In the genomic region with DNA sequence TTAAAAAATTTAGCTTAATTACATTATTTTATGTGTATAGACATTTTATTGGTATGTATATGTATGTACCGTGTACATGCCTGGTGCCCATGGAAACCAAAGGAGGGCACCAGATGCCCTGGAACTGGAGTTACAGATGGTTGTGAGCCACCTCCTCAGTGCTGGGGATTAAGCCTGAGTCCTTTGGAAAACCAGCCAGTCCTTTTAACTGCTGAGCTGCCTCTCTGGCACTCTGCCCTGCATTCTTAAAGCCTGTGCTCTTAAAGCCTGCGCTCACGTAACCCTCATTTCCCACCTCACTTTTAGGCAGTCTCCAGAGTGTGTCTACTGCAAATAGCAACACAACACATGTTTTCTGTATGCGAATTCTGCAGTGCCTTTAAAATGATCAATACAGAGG, we compare ENCODE assay signal across 15 mouse cellular contexts. TPM values are rescaled to one million over a fixed set of nuclear protein-coding genes. Genes with fewer than 3 reads are reported as not detected.
DNase-seq lines count a peak whose midpoint lies in the region; ATAC-seq and TF ChIP-seq lines count a peak whose summit lies in the region.
"Had no signal": no experiment of that assay in that cellular context is flagged by ENCODE, and none has a peak within 500 bp of the region (broad histone marks: within the 10 kb centered on the region; RNA-seq: fewer than 3 reads in every experiment).

No protein-coding gene starts in this region.

- H3K27me3 ChIP-seq in heart, embryonic 15.5 days: no peaks in the 10 kb centered on the region
- H3K27me3 ChIP-seq in lung, embryonic 14.5 days (ENCODE audit: insufficient read depth, low read length): no peaks in the 10 kb centered on the region
- H3K27me3 ChIP-seq in forebrain, postnatal 0 days (ENCODE audit: insufficient read depth, low read length): no peaks in the 10 kb centered on the region
- H3K27me3 ChIP-seq: embryonic facial prominence, embryonic 12.5 days; kidney, embryonic 15.5 days; limb, embryonic 15.5 days; stomach, embryonic 15.5 days had no signal

- ATAC-seq in heart, embryonic 15.5 days (replicated peaks; ENCODE audit: insufficient number of reproducible peaks, insufficient read depth, low FRiP score, low read depth): peak; percentile 50; the same call in 1 of the 2 replicates
- ATAC-seq in lung, embryonic 14.5 days (ENCODE audit: insufficient read depth): peak; percentile 28; the same call in 1 of the 2 replicates
- peak; percentile 43 for ATAC-seq in forebrain, postnatal 0 days

- no peak overlapping the region for H3K4me2 ChIP-seq in heart, embryonic 15.5 days
- no peak overlapping the region for H3K4me2 ChIP-seq in lung, embryonic 14.5 days
- H3K4me2 ChIP-seq in forebrain, postnatal 0 days (ENCODE audit: low read depth): no peak overlapping the region
- H3K4me2 ChIP-seq: embryonic facial prominence, embryonic 12.5 days; kidney, embryonic 15.5 days; limb, embryonic 15.5 days; stomach, embryonic 15.5 days had no signal

- TF ChIP-seq POLR2A in bone marrow macrophage, adult 2 months (IDR thresholded peaks at IDR 0.05; ENCODE audit: borderline replicate concordance, low read depth, low read length): no peak

- H3K4me3 ChIP-seq in heart, embryonic 15.5 days: no peak overlapping the region
- H3K4me3 ChIP-seq in lung, embryonic 14.5 days (ENCODE audit: low read depth, low read length): no peak overlapping the region
- H3K4me3 ChIP-seq in bone marrow macrophage, adult 2 months (ENCODE audit: insufficient read depth, low read length): no peak overlapping the region
- H3K4me3 ChIP-seq in forebrain, postnatal 0 days (ENCODE audit: low read depth, low read length): no peak overlapping the region
- H3K4me3 ChIP-seq: embryonic facial prominence, embryonic 12.5 days; kidney, embryonic 15.5 days; limb, embryonic 15.5 days; stomach, embryonic 15.5 days had no signal

- WGBS in heart, embryonic 15.5 days: 43% methylated on average over 4 of the region's 4 CpGs
- WGBS in lung, embryonic 14.5 days: 63% methylated on average over 4 of the region's 4 CpGs
- 48% methylated on average over 4 of the region's 4 CpGs for WGBS in forebrain, postnatal 0 days

- H3K36me3 ChIP-seq in heart, embryonic 15.5 days: no peaks in the 10 kb centered on the region
- no peaks in the 10 kb centered on the region for H3K36me3 ChIP-seq in lung, embryonic 14.5 days (ENCODE audit: insufficient read depth)
- H3K36me3 ChIP-seq in forebrain, postnatal 0 days (ENCODE audit: insufficient read depth): no peaks in the 10 kb centered on the region
- H3K36me3 ChIP-seq: embryonic facial prominence, embryonic 12.5 days; kidney, embryonic 15.5 days; limb, embryonic 15.5 days; stomach, embryonic 15.5 days had no signal

- no peak for TF ChIP-seq CTCF in lung, embryonic 14.5 days (IDR thresholded peaks at IDR 0.05; ENCODE audit: low read depth)
- no peak for TF ChIP-seq CTCF in bone marrow macrophage, adult 2 months (IDR thresholded peaks at IDR 0.05; ENCODE audit: low read depth, low read length)
- no peak for TF ChIP-seq CTCF in forebrain, postnatal 0 days (IDR thresholded peaks at IDR 0.05; ENCODE audit: low read depth)

- H3K27ac ChIP-seq in heart, embryonic 15.5 days: peak overlapping the region; percentile 26; the same call in 1 of the 2 replicates
- no peak overlapping the region for H3K27ac ChIP-seq in lung, embryonic 14.5 days (ENCODE audit: low read depth)
- H3K27ac ChIP-seq in bone marrow macrophage, adult 2 months (ENCODE audit: insufficient read depth, low read depth, low read length): peak overlapping the region; percentile 94
- no peak overlapping the region for H3K27ac ChIP-seq in forebrain, postnatal 0 days (ENCODE audit: low read depth, low read length)
- H3K27ac ChIP-seq: embryonic facial prominence, embryonic 12.5 days; kidney, embryonic 15.5 days; limb, embryonic 15.5 days; stomach, embryonic 15.5 days had no signal

- no peak for DNase-seq in heart, adult 18-20 months
- DNase-seq in lung, embryonic 14.5 days: peak; percentile 53
- no peak for DNase-seq in lung, postnatal 25 days (ENCODE audit: low spot score)
- peak; percentile 21 for DNase-seq in forebrain, postnatal 0 days
- DNase-seq in kidney, adult 11 months: no peak
- no peak for DNase-seq in ovary, postnatal 10 days (ENCODE audit: low spot score)
- DNase-seq: gastrocnemius, postnatal 10 days; thymus, postnatal 14 days had no signal

- H3K9me3 ChIP-seq in heart, embryonic 15.5 days (replicated peaks): no peaks in the 10 kb centered on the region
- H3K9me3 ChIP-seq in lung, embryonic 14.5 days (ENCODE audit: low read depth, low read length): no peaks in the 10 kb centered on the region
- no peaks in the 10 kb centered on the region for H3K9me3 ChIP-seq in forebrain, postnatal 0 days (ENCODE audit: low read length)
- H3K9me3 ChIP-seq: embryonic facial prominence, embryonic 12.5 days; kidney, embryonic 15.5 days; limb, embryonic 15.5 days; stomach, embryonic 15.5 days had no signal

- H3K9ac ChIP-seq in heart, embryonic 15.5 days: no peak overlapping the region
- H3K9ac ChIP-seq in lung, embryonic 14.5 days: no peak overlapping the region
- no peak overlapping the region for H3K9ac ChIP-seq in forebrain, postnatal 0 days
- H3K9ac ChIP-seq: embryonic facial prominence, embryonic 12.5 days; kidney, embryonic 15.5 days; limb, embryonic 15.5 days; stomach, embryonic 15.5 days had no signal

- H3K4me1 ChIP-seq in heart, embryonic 15.5 days (replicated peaks): 0 out of 2 replicates have a peak, but pooled peaks cover 6% of the 10 kb centered on the region
- no peaks in the 10 kb centered on the region for H3K4me1 ChIP-seq in lung, embryonic 14.5 days (ENCODE audit: insufficient read depth)
- peaks cover 60% of the 10 kb centered on the region for H3K4me1 ChIP-seq in bone marrow macrophage, adult 2 months (ENCODE audit: control insufficient read depth, insufficient read depth, low read length)
- no peaks in the 10 kb centered on the region for H3K4me1 ChIP-seq in forebrain, postnatal 0 days (ENCODE audit: insufficient read depth)
- H3K4me1 ChIP-seq: embryonic facial prominence, embryonic 12.5 days; kidney, embryonic 15.5 days; stomach, embryonic 15.5 days had no signal

RNA-seq across cellular contexts. Expression of a gene that starts 21.9 kb away (rescaled TPM):
- 0.09 and 0.66 TPM in 2 replicates for polyA plus RNA-seq in heart, embryonic 15.5 days (2015; fragmentation: Nextera tagmentation; extraction: Ambion mirVana)
- 1 to 10 TPM in 1 of 2 experiments, under 1 TPM in 1; 0.57 to 1.1 TPM for total RNA-seq in heart, adult 18-20 months (2021)
- polyA plus RNA-seq in lung, embryonic 14.5 days (2014; fragmentation: Nextera tagmentation; extraction: Ambion mirVana): 0.20 TPM in 1 of 2 replicates, not detected in the other
- polyA plus RNA-seq in bone marrow macrophage, adult 2 months (2012; ENCODE audit: insufficient read depth, insufficient read length, missing spikeins): 177 and 179 TPM in 2 replicates
- 0.05 TPM in 1 of 2 replicates, not detected in the other for total RNA-seq in forebrain, postnatal 0 days (2014; rRNA removed)
- polyA plus RNA-seq in forebrain, postnatal 0 days (2015; fragmentation: Nextera tagmentation; extraction: Ambion mirVana): not detected in 2 replicates
- total RNA-seq: layer of hippocampus, postnatal 14 days had no signal
- polyA plus RNA-seq: embryonic facial prominence, embryonic 12.5 days had no signal

RNA-seq across cellular contexts. Expression of a gene that starts 23.7 kb away (rescaled TPM):
- 0.35 and 1.1 TPM in 2 replicates for polyA plus RNA-seq in heart, embryonic 15.5 days (2015; fragmentation: Nextera tagmentation; extraction: Ambion mirVana)
- 1 to 10 TPM in 1 of 2 experiments, under 1 TPM in 1; 0.47 to 2.4 TPM for total RNA-seq in heart, adult 18-20 months (2021)
- 0.14 TPM in 1 of 2 replicates, not detected in the other for polyA plus RNA-seq in lung, embryonic 14.5 days (2014; fragmentation: Nextera tagmentation; extraction: Ambion mirVana)
- 249 and 274 TPM in 2 replicates for polyA plus RNA-seq in bone marrow macrophage, adult 2 months (2012; ENCODE audit: insufficient read depth, insufficient read length, missing spikeins)
- 0.46 TPM in 1 of 2 replicates, not detected in the other for total RNA-seq in forebrain, postnatal 0 days (2014; rRNA removed)
- 0.10 and 0.20 TPM in 2 replicates for polyA plus RNA-seq in forebrain, postnatal 0 days (2015; fragmentation: Nextera tagmentation; extraction: Ambion mirVana)
- total RNA-seq: layer of hippocampus, postnatal 14 days had no signal

RNA-seq across cellular contexts. Expression of a gene that starts 50.9 kb away (rescaled TPM):
- polyA plus RNA-seq in heart, embryonic 15.5 days (2015; fragmentation: Nextera tagmentation; extraction: Ambion mirVana): 2.4 and 9.6 TPM in 2 replicates
- 1 to 10 TPM; 2.9 to 3.1 TPM for total RNA-seq in heart, adult 18-20 months (2021)
- polyA plus RNA-seq in lung, embryonic 14.5 days (2014; fragmentation: Nextera tagmentation; extraction: Ambion mirVana): 2.9 and 3.6 TPM in 2 replicates
- polyA plus RNA-seq in bone marrow macrophage, adult 2 months (2012; ENCODE audit: insufficient read depth, insufficient read length, missing spikeins): 346 and 376 TPM in 2 replicates
- 0.69 and 1.3 TPM in 2 replicates for total RNA-seq in forebrain, postnatal 0 days (2014; rRNA removed)
- 1.0 and 1.1 TPM in 2 replicates for polyA plus RNA-seq in forebrain, postnatal 0 days (2015; fragmentation: Nextera tagmentation; extraction: Ambion mirVana)
- total RNA-seq: layer of hippocampus, postnatal 14 days had no signal

Comparison
In these comparisons a context has a peak if more than half of its experiments do, and no peak if none do; other contexts are left out.
1. DNase-seq: peak in lung, embryonic 14.5 days (single experiment) and forebrain, postnatal 0 days (single experiment); none in heart, adult 18-20 months (0 of 2), lung, postnatal 25 days (single experiment), kidney, adult 11 months (single experiment) and ovary, postnatal 10 days (single experiment).
2. H3K27ac ChIP-seq: peak in heart, embryonic 15.5 days (single experiment) and bone marrow macrophage, adult 2 months (single experiment); none in lung, embryonic 14.5 days (single experiment) and forebrain, postnatal 0 days (single experiment).
3. RNA of a gene that starts 21.9 kb away (polyA plus RNA-seq): 177 to 179 TPM in bone marrow macrophage, adult 2 months; 0.09 to 0.66 TPM in heart, embryonic 15.5 days, 0.20 TPM in lung, embryonic 14.5 days and not detected in forebrain, postnatal 0 days; every median in the first group is over 100 times any median in the second.
4. RNA of a gene that starts 23.7 kb away (polyA plus RNA-seq): 249 to 274 TPM in bone marrow macrophage, adult 2 months; 0.35 to 1.1 TPM in heart, embryonic 15.5 days, 0.14 TPM in lung, embryonic 14.5 days and 0.10 to 0.20 TPM in forebrain, postnatal 0 days; every median in the first group is over 100 times any median in the second.
5. RNA of a gene that starts 50.9 kb away (polyA plus RNA-seq): 346 to 376 TPM in bone marrow macrophage, adult 2 months; 2.9 to 3.6 TPM in lung, embryonic 14.5 days, 2.4 to 9.6 TPM in heart, embryonic 15.5 days and 1.0 to 1.1 TPM in forebrain, postnatal 0 days; every median in the first group is over 10 times any median in the second.
6. Peak in every context shown above with its lines, with median percentiles within 50 percentile points of each other: ATAC-seq.